Comparison of ENCODE assay signal across 7 mouse cellular contexts in genomic region chr9:72808176-72808575, GRCm38 (mm10). TPM values are rescaled to one million over a fixed set of nuclear protein-coding genes. Genes with fewer than 3 reads are reported as not detected.
A peak's percentile ranks its signal among the peaks of the same experiment; 100 is the strongest.
DNase-seq lines count a peak whose midpoint lies in the region; ATAC-seq and TF ChIP-seq lines count a peak whose summit lies in the region.

No protein-coding gene starts in this region.

- no peaks in the 10 kb centered on the region for H3K27me3 ChIP-seq in thymus, adult 2 months (ENCODE audit: control insufficient read depth, insufficient read depth, low read length)
- peaks cover 46% of the 10 kb centered on the region for H3K27me3 ChIP-seq in forebrain, embryonic 13.5 days
- H3K27me3 ChIP-seq in liver, embryonic 15.5 days, result peaks cover 74% of the 10 kb centered on the region

- H3K9me3 ChIP-seq in forebrain, embryonic 13.5 days (replicated peaks), result no peaks in the 10 kb centered on the region
- H3K9me3 ChIP-seq in liver, embryonic 15.5 days (replicated peaks), result no peaks in the 10 kb centered on the region

- no peak overlapping the region for H3K9ac ChIP-seq in forebrain, embryonic 13.5 days
- no peak overlapping the region for H3K9ac ChIP-seq in liver, embryonic 15.5 days

- peak; percentile 19 for DNase-seq in thymus, adult 2 months
- DNase-seq in thymus, adult 18-20 months, result no peak
- no peak for DNase-seq in adrenal gland, adult (ENCODE audit: inconsistent age in 2 of 2, low spot score in 1 of 2)
- no peak for DNase-seq in cerebellum, postnatal 14 days
- no peak for DNase-seq in frontal cortex, postnatal 10 days (ENCODE audit: low spot score in 2 of 2)

- no peak overlapping the region for H3K4me3 ChIP-seq in thymus, adult 2 months (ENCODE audit: control insufficient read depth, insufficient read depth, low read length)
- peak overlapping the region; percentile 80 for H3K4me3 ChIP-seq in forebrain, embryonic 13.5 days
- H3K4me3 ChIP-seq in liver, embryonic 15.5 days (replicated peaks), result peak overlapping the region; percentile 58; the same call in 1 of the 2 replicates

- no peak overlapping the region for H3K27ac ChIP-seq in thymus, adult 2 months (ENCODE audit: control insufficient read depth, insufficient read depth, low read length)
- H3K27ac ChIP-seq in forebrain, embryonic 13.5 days, result no peak overlapping the region
- H3K27ac ChIP-seq in liver, embryonic 15.5 days (replicated peaks), result no peak overlapping the region

- H3K36me3 ChIP-seq in thymus, adult 2 months (ENCODE audit: control insufficient read depth, insufficient read depth, low read length), result no peaks in the 10 kb centered on the region
- H3K36me3 ChIP-seq in forebrain, embryonic 13.5 days (ENCODE audit: poor library complexity, severe bottlenecking), result no peaks in the 10 kb centered on the region
- H3K36me3 ChIP-seq in liver, embryonic 15.5 days (replicated peaks), result no peaks in the 10 kb centered on the region

- ATAC-seq in forebrain, embryonic 13.5 days, result no peak
- no peak for ATAC-seq in liver, embryonic 15.5 days (ENCODE audit: insufficient read depth)

- H3K4me2 ChIP-seq in forebrain, embryonic 13.5 days, result peak overlapping the region; percentile 100
- H3K4me2 ChIP-seq in liver, embryonic 15.5 days, result peak overlapping the region; percentile 72

- no peak for TF ChIP-seq POLR2A in thymus, adult 2 months (IDR thresholded peaks at IDR 0.05; ENCODE audit: control insufficient read depth, extremely low read depth, insufficient read depth, low read length, poor library complexity)

- peaks cover 7% of the 10 kb centered on the region for H3K4me1 ChIP-seq in thymus, adult 2 months (replicated peaks; ENCODE audit: control insufficient read depth, insufficient read depth, low read length)
- peaks cover 26% of the 10 kb centered on the region for H3K4me1 ChIP-seq in forebrain, embryonic 13.5 days
- H3K4me1 ChIP-seq in liver, embryonic 15.5 days (replicated peaks), result peaks cover 15% of the 10 kb centered on the region

- no peak for TF ChIP-seq CTCF in thymus, adult 2 months (IDR thresholded peaks at IDR 0.05; ENCODE audit: borderline replicate concordance, control insufficient read depth, extremely low read depth, insufficient read depth, low read length, poor library complexity)

- 3% methylated on average over 6 of the region's 6 CpGs for WGBS in thymus, adult 2 months
- WGBS in forebrain, embryonic 13.5 days, result under 1% methylated on average over 6 of the region's 6 CpGs
- 1% methylated on average over 6 of the region's 6 CpGs for WGBS in liver, embryonic 15.5 days (ENCODE audit: insufficient replicate concordance)

RNA-seq across cellular contexts. Expression of gene Prtg, which starts 1.5 kb away (rescaled TPM):
- polyA plus RNA-seq in thymus, adult 2 months (2012; rRNA removed), result 0.06 and 0.07 TPM in 2 replicates
- 0.43 and 0.74 TPM in 2 replicates for polyA plus RNA-seq in forebrain, embryonic 13.5 days (2015; fragmentation: Nextera tagmentation; extraction: Ambion mirVana)
- 0.08 and 0.15 TPM in 2 replicates for polyA plus RNA-seq in liver, embryonic 15.5 days (2015; fragmentation: Nextera tagmentation; extraction: Ambion mirVana)
